Mouse (Mus musculus) ovary, postnatal 10 days (tissue): ENCODE data around the gene 9330182O14Rik.

Experiments
- DNase-seq: peaks from one replicate; pipeline ENCODE4 v3.0.0; 2022; ENCODE audit warnings: low spot score

9330182O14Rik gene

DNA sequence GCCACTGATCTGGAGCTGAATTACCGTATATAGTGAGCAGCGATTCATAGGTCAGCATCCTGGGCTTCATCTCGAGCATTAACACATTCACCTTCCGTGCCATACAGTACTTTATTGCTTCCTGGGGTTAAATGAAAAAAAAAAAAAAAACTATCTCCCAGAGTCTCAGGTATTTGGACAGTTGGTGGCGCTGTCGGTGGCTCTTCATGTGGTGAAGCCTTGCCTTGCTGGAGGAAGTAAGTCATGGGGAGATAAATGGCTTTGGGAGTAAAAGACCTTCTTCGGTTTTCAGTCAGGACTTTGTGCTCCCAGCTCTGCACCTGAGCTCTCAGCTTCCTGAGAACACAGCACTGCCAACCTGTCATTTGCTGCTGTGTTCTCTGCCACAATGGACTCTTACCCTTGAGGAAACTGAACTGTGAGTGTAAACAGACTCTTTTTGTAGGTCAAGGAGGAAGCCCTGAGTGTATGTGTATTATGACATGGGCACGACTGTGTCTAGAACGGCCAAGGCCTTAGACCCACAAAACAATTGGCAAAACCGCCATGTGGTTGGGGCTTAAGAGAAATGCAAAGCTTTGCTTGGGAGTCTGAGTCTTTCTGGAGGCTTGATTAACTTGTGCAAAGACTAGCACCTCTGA lies at the start of gene 9330182O14Rik:
9330182O14Rik (plus strand) TSS at position 214 of the 641 bp plus-strand sequence.
- no peak for DNase-seq

DNA sequence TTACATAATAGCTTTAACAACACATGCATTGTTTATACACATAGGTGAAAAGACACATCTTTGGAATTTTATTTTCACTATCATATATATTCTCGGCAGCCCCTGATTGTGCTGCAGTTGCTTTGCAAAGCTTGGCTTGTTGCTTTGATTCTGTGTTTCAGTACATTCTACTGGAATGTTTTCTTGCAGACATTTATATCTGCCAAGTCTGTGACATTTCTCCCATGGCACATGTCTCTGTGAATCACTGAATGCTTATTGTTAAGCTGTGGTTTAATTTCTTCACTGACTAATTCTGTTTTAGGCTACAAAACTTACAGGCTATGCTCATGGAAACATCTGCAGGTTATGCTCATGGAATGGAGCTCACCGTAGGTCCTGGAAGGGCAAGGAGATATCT lies 30.9 kb upstream of the 9330182O14Rik start:
- no peak for DNase-seq

DNA sequence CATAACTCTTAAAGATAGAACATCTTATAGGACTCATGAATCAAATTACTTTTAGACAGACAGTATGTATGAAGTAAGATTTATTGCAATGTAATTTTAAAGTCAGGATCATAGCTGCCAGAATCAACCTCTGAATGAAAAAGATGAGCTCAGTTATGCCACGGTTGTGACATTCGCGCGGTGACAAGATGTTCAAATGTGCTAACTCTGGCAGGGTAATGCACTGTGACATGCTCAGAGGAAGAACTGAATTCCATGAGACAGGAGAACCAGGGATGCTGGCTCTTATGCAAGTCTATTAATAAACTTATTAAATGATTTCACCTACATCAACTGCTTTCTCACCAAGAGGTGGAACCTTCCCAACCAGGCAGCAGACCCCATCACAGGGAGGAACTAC lies 28.5 kb upstream of the 9330182O14Rik start:
- DNase-seq: no peak

DNA sequence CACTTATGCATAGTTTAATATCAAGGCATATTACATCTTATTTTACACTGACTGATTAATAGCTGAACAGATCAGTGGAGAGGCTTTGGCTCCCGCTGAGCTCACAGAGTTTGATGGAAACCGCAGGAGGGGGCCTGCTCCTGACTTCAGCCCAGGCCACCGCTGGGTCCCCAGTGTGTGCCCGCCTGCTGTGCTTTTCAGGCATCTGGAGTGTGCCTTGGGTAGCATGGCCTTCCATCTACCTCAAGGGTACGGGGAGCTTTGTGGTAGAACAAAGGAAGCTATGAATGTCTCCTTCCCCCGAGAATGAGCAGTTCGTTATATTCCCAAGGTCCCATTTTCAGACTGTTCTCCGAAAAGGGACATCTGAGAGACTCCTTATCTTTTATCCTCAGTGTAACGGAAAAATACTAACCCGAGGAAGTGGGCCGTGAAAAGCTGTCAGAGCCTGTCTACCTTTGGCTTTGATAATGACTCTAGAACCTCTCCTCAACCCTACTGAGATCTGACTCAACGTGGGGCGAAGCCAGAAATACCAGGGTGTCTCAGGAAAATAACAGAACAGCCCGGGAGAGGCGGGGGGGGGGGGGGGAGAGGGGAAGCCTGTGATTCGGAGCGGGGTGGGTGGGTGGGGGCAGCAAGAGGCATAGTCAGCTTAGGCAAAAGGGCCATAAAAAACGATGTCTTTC lies 20.1 kb upstream of the 9330182O14Rik start:
- no peak for DNase-seq

DNA sequence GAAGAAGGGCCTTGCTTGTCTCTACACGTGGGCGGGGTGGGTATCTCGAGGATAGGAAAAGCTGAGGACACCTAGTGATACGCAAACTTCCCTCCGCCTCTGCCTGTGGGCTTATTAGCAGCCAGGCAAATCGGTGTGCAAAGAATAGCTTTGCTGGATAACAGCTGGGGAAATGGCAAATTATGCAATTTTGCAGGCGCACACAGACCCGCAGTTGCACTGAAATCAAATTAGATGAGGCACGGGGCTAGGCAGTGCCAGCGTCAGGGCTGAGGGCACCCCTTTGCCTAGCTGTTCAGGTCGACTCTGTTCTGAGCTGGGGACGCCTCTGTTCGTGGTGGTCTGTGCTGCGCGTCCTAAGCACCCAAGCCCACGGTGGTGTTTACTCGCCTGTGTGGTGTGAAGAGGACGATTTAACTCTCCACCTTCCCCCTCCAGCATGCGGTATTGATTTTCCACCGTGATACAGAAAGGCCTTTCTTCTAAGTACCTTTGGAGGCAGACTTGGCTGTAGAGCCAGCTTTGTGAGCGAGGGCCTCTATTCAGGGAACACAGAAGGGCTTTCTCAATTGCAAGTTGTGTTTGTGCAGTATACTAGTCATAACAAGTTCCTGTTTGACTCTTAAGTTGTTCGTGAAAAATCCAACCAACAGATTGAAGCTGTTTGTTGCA lies 19.4 kb upstream of the 9330182O14Rik start:
- DNase-seq: no peak

DNA sequence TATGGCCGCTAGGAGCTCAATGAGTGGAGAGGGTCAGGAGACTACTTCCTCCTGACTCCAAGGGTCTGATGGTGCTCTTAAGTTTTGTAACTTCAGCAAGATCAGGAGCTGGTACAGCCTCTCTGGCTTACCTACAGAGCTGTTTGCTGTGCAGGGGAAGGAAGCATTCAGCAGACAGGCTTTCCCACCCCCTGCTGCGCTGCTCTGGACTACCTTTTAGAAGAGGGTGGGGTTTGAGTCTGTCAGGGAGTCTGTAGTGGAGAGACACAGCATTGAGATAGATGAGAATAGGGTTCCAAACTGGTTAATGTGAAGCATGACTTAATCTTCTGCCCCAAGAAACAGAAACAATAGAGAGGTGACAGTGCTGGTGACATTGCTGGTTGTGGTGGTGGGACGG lies 17.8 kb upstream of the 9330182O14Rik start:
- DNase-seq: no peak

DNA sequence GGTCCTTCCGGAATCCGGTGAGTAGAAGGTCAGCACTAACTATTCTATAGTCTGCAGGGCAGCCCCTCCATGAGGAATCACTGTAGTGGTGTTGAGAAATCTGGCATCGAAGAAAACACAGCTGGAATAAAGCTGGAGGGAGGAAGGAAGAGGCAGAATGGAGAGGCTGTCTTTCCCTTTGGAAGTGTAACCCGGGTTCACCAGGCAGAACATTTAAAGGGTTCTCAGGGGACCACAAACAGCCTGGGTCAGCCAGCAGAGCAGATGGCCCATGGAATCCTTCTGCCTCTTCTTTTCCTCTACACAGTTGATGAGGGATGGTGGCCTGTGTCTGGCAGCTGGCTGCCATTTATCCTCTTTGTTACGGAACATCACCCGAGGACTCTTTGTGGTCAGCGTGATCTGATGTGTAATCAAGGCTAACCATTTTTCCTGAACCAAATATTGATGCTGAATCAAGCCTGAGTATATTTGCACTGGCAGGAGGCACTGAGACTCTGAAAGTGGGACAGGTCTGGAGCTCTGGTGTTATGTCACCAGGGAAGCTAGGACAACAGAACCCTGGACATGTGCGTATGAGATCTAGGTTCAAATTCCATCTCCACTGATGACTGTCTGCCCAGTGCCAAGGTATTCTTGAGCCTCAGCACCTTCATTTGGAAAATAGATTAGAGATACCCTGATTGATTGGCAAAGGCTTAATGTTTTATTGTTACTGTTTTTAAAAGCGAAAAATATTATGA lies 9.8 kb upstream of the 9330182O14Rik start:
- no peak for DNase-seq

DNA sequence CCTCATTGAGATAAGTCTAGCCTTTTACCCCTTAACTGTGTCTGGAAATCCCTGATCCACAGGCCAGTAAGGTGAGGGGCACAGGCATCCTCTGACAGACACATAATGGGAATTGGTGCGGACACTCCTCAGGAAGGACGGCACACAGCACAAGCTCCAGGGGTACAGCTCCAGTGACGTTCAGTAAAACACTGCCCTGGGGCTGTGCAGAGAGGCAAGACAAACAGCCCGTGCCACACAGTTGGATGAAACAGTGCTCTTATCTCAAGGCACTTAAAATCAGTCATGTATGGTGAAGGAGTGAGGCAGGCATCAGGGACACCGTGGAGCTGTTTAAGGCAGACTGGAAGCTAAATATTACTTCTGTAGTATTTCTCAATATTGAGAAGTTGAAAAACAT lies 4.7 kb upstream of the 9330182O14Rik start:
- no peak for DNase-seq

DNA sequence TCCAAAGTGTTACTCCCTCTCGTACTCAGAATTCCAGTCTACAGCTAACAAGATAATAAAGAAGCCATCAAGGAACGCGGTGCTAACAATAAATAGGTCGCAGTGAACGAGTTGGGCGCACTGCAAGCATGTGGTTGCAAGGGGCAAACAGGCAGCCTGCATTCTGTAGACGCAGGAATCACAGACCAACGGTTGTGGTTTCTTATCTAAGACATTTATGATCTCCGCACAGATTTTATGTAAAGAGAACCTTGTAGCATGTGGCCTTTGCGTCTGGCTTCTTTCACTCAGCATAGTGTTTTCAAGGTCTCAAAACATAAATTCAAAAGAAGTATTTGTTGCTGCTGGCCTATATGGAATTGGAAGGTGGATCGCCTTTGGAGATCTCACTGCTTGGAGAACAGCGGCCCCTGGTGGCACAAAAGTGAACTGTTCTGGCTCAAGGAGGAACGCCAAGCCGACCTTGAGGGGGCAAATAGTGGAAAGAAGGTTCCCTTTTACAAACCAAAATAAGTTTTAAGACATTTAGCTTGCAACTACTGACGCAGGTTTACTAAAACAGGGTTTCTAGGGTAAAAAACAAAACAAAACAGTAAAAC lies 3.2 kb upstream of the 9330182O14Rik start:
- peak; percentile 64 for DNase-seq

DNA sequence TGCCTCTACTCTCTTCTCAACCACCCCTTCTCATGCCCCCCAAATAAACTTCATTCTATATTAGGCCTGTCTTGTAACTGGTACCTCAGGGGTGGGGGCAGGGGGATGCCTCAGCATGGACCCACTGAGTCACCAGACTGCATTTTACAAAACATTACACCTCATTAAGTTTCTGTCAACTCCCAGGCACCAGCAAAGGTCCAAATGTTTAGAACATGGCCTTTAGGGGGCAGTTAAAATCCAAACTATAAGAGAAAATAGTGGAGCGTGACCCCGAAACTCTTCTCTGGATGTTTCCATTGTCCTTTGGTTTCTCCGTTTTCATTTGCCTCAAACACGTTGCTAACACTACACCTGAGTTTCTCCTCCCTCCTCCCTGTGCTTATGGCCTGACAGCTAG lies 1.8 kb upstream of the 9330182O14Rik start:
- no peak for DNase-seq

DNA sequence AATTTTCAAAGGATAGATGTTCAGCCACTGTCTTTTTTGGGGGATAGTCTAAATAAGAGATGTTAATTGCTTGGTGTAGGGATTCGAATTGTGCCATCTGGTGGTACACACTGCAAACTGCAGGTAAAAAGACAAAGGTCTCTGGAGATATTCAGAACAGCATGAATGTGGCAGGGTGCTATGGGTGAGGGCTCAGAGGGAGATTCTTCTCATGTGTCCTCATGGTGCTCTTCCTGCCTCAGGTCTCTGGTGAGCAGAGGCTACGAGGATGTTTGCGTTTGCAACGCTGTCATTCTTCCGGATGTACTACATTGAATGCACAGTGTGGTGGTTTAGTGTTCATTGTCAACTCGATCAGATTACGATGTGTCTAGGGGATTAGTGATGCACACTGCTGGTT lies 10.1 kb downstream of the 9330182O14Rik start:
- no peak for DNase-seq

DNA sequence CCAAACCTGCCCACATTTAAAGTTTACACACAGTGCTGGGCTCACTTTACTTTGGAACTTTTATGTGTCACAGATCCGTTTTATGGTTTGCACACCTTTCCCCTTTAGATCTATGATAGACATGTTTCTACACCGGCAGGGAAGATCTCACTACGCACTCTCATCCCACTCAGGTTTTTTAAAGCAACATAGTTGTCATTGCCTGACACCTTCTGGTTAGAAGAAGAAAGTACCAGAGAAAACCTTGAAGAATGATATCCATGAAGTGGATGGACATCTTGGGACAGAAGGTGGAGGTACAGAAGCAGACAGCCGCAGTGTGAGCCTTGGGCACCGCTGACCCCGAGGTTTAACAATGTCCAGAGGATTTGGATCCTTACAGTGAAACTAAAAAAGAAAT lies 23.5 kb downstream of the 9330182O14Rik start:
- no peak for DNase-seq

DNA sequence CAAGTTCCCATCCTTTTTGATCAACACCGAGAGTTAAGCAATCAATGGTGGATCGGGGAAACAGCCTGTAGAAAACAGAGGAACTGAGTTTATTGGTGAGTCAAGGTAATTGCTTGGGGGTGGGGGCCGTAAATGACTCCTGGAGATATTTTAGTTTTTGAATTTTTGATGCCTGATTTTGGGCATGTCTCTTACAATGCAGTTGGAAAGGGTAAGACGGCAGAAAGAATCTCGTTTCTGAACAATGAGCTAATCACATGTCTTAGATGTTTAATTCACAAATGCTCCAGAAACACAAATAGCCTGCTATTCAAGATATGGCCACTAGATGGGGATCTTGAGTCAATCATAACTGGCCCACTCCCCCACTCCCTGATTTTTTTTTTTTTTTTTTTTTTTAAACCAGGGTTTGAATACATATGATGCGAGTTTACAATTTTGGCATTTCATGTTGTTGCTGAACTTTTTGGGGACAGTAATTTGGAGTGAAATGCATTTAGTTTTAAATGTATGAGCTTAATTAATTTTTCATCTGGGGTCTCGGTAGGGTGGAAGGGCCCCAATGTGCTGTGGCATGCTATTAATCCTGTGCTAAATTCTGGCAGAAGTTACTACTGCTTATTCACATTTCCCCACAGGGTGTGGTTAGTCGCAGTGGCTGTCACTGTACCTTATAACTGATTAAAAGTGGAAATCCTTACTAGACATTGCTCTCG lies 32.6 kb downstream of the 9330182O14Rik start:
- no peak for DNase-seq

DNA sequence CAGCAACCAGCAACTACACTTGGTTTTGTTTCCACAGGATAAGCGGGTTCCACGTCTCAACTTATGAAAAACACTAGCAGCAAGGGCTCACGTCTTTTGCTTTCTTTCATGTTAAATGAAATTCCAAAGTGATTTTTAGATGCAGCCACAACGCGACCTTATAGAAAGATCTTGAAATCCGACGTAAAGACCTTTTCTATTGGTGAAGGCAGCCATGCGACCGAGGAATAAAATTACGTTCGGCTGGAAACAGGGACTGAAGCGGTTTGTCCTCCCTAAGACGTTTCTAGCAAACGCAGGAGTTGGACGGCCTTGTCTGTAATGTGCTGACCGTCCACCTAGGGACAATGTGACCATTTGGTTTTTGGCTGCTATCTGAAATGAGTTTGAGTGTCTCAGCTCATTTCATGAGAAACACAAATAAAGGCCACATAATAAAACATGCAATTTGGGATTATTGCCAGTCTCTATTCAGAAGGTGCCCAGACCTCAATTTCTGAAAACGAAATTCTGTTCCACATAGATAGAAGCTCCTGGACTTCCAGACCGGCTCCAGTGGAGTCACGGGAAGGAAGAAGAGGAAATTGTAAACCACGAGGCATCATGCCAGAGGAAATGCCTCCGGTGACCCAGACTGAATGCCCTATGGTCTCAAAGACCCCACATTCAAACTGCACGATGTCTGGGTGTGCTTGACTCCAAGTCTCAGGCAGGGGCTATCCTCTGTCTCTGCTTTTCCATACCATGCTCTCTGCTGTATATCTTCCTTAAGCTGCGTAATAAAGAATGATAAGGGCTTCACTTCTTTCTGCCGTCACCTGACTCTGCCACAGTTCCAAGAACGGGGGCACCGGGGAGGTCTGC lies 33.3 kb downstream of the 9330182O14Rik start:
- no peak for DNase-seq

DNA sequence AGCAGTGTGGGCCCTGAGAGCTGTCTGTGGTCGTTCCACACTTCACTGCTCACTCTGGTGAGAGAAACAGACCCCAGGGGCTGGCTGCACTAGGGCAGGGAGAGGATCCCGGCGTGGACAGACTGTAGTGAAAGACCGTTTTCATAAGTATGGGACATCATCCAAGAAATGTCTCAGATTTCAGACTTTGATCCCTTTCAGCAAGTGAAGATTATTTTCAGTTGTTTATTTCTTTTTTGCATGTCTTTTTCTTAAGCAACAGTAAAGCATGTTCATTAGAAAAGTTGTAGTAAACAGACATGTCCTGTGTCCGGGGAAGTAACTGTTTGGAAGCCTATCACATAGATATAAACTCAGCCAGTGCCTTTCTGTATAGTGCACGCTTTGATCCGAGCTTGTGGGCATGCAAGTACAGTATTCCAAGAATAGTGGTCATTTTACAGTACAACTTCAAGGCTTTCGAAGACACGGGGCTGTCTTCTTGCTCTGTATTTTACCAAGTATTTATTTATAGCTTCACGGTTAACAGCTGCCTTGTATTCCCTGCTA lies 34.0 kb downstream of the 9330182O14Rik start:
- no peak for DNase-seq

DNA sequence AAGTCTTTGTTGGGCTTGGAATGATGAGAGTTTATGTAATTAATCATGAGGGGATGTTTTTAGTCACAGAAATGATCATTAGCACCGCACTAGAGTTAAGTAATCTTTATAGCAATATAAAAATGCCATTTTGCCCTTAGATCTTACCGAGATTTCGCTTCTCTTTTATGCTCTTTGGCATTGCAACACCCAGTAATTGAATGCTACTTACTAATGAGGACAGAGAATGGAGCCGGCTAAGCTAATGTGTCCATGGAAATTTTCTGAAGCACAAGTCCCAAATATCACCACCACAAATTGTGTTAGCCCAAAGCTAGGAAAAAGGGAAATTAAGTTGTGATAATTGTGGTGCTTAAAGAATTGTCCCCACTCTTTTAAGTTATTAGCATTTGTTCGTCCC lies 34.9 kb downstream of the 9330182O14Rik start:
- DNase-seq: no peak

DNA sequence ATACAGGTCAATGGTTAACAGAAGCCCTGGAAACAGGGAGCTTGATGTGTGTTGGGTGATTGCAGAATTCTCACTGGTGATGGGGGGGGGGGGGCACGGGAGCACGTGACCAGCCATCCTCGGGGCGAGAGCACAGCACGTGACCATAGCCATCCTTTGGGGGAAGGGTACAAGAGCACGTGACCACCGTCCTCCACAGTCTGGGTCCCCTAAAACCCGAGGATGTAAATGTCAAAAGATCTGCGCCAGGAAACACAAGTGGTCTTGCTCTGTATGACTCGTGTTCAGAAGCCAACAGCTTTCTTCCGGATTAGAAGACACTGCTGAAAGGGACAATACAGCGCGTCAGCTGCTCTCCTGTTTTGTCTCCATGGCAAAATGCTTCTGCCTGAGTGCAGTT lies 35.5 kb downstream of the 9330182O14Rik start:
- DNase-seq: no peak

DNA sequence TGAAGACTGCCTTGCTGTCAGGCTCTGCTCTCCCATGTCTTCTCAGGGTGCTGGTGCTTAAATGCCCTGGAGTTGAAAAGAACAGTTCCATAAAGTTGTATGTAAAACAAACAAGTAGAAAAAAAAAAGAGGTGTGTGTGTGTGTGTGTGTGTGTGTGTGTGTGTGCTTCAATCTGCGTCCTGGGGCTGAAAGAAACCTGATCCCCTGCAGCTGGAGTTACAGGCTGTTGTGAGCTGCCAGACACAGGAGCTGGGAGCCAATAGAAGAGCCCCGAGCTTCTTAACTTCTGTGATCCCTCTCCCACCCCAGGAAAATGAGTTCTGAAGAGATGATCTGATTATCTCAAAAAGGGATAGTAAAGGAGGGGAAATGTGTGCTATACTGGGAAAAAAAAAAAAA lies 45.3 kb downstream of the 9330182O14Rik start:
- DNase-seq: no peak

DNA sequence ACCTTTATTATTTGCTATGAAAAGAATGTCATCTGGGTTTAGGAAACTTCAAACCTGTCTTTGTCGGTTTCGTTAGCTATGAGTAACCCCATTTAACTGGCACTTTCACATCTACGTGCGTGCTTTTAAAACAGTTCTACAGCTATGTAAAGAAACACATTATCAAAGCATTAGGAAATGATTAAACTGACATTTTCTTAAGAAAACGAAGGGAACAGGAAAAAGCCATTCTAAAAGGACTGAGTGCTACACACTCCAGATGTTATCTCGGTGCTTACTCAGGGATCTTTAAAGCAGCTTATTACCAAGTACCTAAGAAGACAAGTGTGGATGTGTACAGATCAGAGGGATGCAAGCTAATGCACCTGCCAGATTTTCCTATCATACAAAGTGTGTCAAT lies 52.9 kb downstream of the 9330182O14Rik start:
- DNase-seq: no peak
